Mouse (Mus musculus) ES-E14 (cell line): ENCODE measurements around the gene Nfe2l1.

Source experiments
- CHD2 ChIP-seq: IDR thresholded peaks from 2 replicates; pipeline ENCODE4 v1.6.1; 2014; ENCODE audit warnings: mild to moderate bottlenecking, low read depth, low read length, inconsistent platforms
- HCFC1 ChIP-seq: IDR thresholded peaks from 2 replicates; pipeline ENCODE4 v1.6.1; 2012; ENCODE audit warnings: low read length, inconsistent platforms, borderline replicate concordance; ENCODE audit not compliant: insufficient read depth
- MAFK ChIP-seq: IDR thresholded peaks from 2 replicates; pipeline ENCODE4 v1.6.1; 2014; ENCODE audit warnings: mild to moderate bottlenecking, low read depth, low read length, inconsistent platforms; ENCODE audit not compliant: insufficient read depth
- ZC3H11A ChIP-seq: IDR thresholded peaks from 2 replicates; pipeline ENCODE4 v1.6.1; 2012; ENCODE audit warnings: low read depth, mild to moderate bottlenecking, inconsistent platforms, low read length, borderline replicate concordance
- ZNF384 ChIP-seq: IDR thresholded peaks from 2 replicates; pipeline ENCODE4 v1.6.1; 2012; ENCODE audit warnings: low read depth, low read length, inconsistent platforms

DNA sequence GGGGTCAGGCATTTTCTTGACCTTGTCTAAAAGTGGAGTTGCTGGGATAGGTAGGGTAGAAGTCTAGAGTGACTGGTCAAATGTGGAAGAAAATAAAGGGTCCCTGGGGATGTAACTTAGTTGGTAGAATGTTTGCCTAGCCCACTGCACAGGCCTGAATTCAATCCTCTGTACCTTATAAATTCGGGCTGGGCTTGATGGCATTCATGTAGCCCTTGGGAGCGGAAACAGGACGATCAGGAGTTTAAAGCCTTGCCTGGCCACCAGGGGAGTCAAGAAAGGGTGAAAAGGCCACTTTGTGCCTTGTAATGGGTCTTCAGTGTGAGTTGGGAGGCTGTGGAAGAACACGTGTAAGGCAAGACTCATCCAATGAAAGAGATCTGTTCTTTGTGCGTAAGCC lies 39.8 kb downstream of the Nfe2l1 start:
- no peak for TF ChIP-seq HCFC1
- TF ChIP-seq ZC3H11A, result no peak
- no peak for TF ChIP-seq ZNF384
- TF ChIP-seq CHD2, result no peak
- TF ChIP-seq MAFK, result no peak
